Mouse (Mus musculus) forebrain, embryonic 13.5 days (tissue): ENCODE data around the gene Ppp2r5a. TPM values are rescaled to one million over a fixed set of nuclear protein-coding genes. Genes with fewer than 3 reads are reported as not detected.

Experiments
- ATAC-seq: fragments of 200-750 bp; cut with Nextera tagmentation; 2 replicates; pipeline ENCODE4 v1.8.0; 2017
- H3K27ac ChIP-seq: fragments of 300-500 bp; sonication (generic); 2 replicates; pipeline ENCODE4 v1.5.1; 2015; ENCODE audit warnings: inconsistent platforms, mild to moderate bottlenecking, moderate library complexity
- H3K27me3 ChIP-seq: fragments of 300-500 bp; sonication (generic); 2 replicates; pipeline ENCODE4 v1.6.1; 2015; ENCODE audit warnings: mild to moderate bottlenecking, inconsistent platforms
- H3K36me3 ChIP-seq: fragments of 300-500 bp; sonication (generic); 2 replicates; pipeline ENCODE4 v1.6.1; 2015; ENCODE audit warnings: mild to moderate bottlenecking, inconsistent platforms; ENCODE audit not compliant: poor library complexity, severe bottlenecking
- H3K4me1 ChIP-seq: fragments of 300-500 bp; sonication (generic); 2 replicates; pipeline ENCODE4 v1.6.1; 2015; ENCODE audit warnings: inconsistent platforms
- H3K4me2 ChIP-seq: fragments of 300-500 bp; sonication (generic); 2 replicates; pipeline ENCODE4 v1.6.1; 2015; ENCODE audit warnings: inconsistent platforms, mild to moderate bottlenecking, moderate library complexity
- H3K4me3 ChIP-seq: fragments of 300-500 bp; sonication (generic); 2 replicates; pipeline ENCODE4 v1.5.1; 2015; ENCODE audit warnings: mild to moderate bottlenecking, inconsistent platforms
- H3K9ac ChIP-seq: fragments of 300-500 bp; sonication (generic); 2 replicates; pipeline ENCODE4 v1.6.1; 2015; ENCODE audit warnings: mild to moderate bottlenecking, inconsistent platforms
- H3K9me3 ChIP-seq: fragments of 300-500 bp; sonication (generic); replicated peaks from 2 replicates; pipeline ENCODE4 v1.6.1; 2016; ENCODE audit warnings: inconsistent platforms
- WGBS: fragments of 180-500 bp; shearing (Covaris S2); methylation state at CpG from one replicate; pipeline ENCODE4 v1.1.7; 2015; 5-methylcytosine and 5-hydroxymethylcytosine counted together
- polyA plus RNA-seq: library from polyadenylated mRNA; unstranded; fragments of >200 nt; fragmentation: Nextera tagmentation; extraction: Ambion mirVana; gene quantifications from 2 replicates; pipeline ENCODE4 v1.2.1, GENCODE M21; 2015

Gene Ppp2r5a
- polyA plus RNA-seq, 1 experiment from 2014 or later: 6.5 TPM

- Histone ChIP-seq H3K4me1 (peaks cover 20% of the 10 kb centered on the region), H3K9me3 (no peaks in the 10 kb centered on the region), H3K4me3 (peak overlapping the region; percentile 70), H3K36me3 (no peaks in the 10 kb centered on the region), H3K27ac (no peak overlapping the region), H3K9ac (peak overlapping the region; percentile 78; the same call in 1 of the 2 replicates), H3K4me2 (peak overlapping the region; percentile 82), H3K27me3 (peaks cover 3% of the 10 kb centered on the region; the same call in 1 of the 2 replicates)
- ATAC-seq: no peak
- 49% methylated on average over 1 of the region's 1 CpGs for WGBS
These were observed 7.9 kb downstream of the Ppp2r5a start for GRCm38 (mm10) chr1:191395200-191395599.

- no peak overlapping the region; the same call in 1 of the 2 replicates for H3K4me2 ChIP-seq
- H3K27ac ChIP-seq: no peak overlapping the region
- H3K4me1 ChIP-seq: peaks cover 20% of the 10 kb centered on the region
- ATAC-seq: no peak
- WGBS: 72% methylated on average over 2 of the region's 2 CpGs
- H3K9ac ChIP-seq: no peak overlapping the region
- H3K9me3 ChIP-seq: no peaks in the 10 kb centered on the region
- H3K4me3 ChIP-seq: no peak overlapping the region
- H3K27me3 ChIP-seq: peaks cover 3% of the 10 kb centered on the region; the same call in 1 of the 2 replicates
- no peaks in the 10 kb centered on the region for H3K36me3 ChIP-seq
These were observed 8.9 kb downstream of the Ppp2r5a start for GRCm38 (mm10) chr1:191394126-191394525.

GRCm38 (mm10) chr1:191393536-191393935 lies 9.5 kb downstream of the Ppp2r5a start:
- Histone ChIP-seq H3K4me1 (peaks cover 20% of the 10 kb centered on the region), H3K9me3 (no peaks in the 10 kb centered on the region), H3K9ac (no peak overlapping the region), H3K27ac (no peak overlapping the region), H3K4me3 (no peak overlapping the region), H3K27me3 (peaks cover 3% of the 10 kb centered on the region; the same call in 1 of the 2 replicates), H3K36me3 (no peaks in the 10 kb centered on the region), H3K4me2 (no peak overlapping the region)
- WGBS: 90% methylated on average over 3 of the region's 3 CpGs
- no peak for ATAC-seq

GRCm38 (mm10) chr1:191391311-191391710 lies 11.8 kb downstream of the Ppp2r5a start:
- 20% methylated on average over 3 of the region's 3 CpGs for WGBS
- H3K27ac ChIP-seq: no peak overlapping the region
- peak; percentile 70 for ATAC-seq
- peaks cover 3% of the 10 kb centered on the region; the same call in 1 of the 2 replicates for H3K27me3 ChIP-seq
- peaks cover 17% of the 10 kb centered on the region for H3K4me1 ChIP-seq
- H3K36me3 ChIP-seq: no peaks in the 10 kb centered on the region
- H3K9me3 ChIP-seq: no peaks in the 10 kb centered on the region
- no peak overlapping the region for H3K4me2 ChIP-seq
- H3K9ac ChIP-seq: no peak overlapping the region
- H3K4me3 ChIP-seq: no peak overlapping the region

- 92% methylated on average over 10 of the region's 10 CpGs for WGBS
These were observed 18.2 kb downstream of the Ppp2r5a start for GRCm38 (mm10) chr1:191384786-191385430.

GRCm38 (mm10) chr1:191381955-191382736 lies 20.9 kb downstream of the Ppp2r5a start:
- H3K4me2 ChIP-seq: no peak overlapping the region
- H3K4me1 ChIP-seq: no peaks in the 10 kb centered on the region
- WGBS: 86% methylated on average over 11 of the region's 11 CpGs
- no peak overlapping the region for H3K9ac ChIP-seq
- H3K36me3 ChIP-seq: no peaks in the 10 kb centered on the region
- H3K27ac ChIP-seq: no peak overlapping the region
- H3K27me3 ChIP-seq: no peaks in the 10 kb centered on the region
- H3K9me3 ChIP-seq: no peaks in the 10 kb centered on the region
- no peak for ATAC-seq
- no peak overlapping the region for H3K4me3 ChIP-seq

More at GRCm38 (mm10) chr1:191384786-191385430, 18.2 kb downstream of the Ppp2r5a start:
- Histone ChIP-seq H3K4me1 (no peaks in the 10 kb centered on the region), H3K27ac (no peak overlapping the region), H3K27me3 (no peaks in the 10 kb centered on the region), H3K4me2 (no peak overlapping the region), H3K9ac (no peak overlapping the region), H3K36me3 (no peaks in the 10 kb centered on the region), H3K9me3 (no peaks in the 10 kb centered on the region), H3K4me3 (no peak overlapping the region)
- ATAC-seq: no peak

- ATAC-seq: no peak
- Histone ChIP-seq H3K4me3 (no peak overlapping the region), H3K27ac (no peak overlapping the region), H3K9ac (no peak overlapping the region), H3K4me2 (no peak overlapping the region), H3K27me3 (no peaks in the 10 kb centered on the region), H3K4me1 (no peaks in the 10 kb centered on the region), H3K36me3 (no peaks in the 10 kb centered on the region), H3K9me3 (no peaks in the 10 kb centered on the region)
- WGBS: 85% methylated on average over 3 of the region's 3 CpGs
These were observed 22.2 kb downstream of the Ppp2r5a start for GRCm38 (mm10) chr1:191380843-191381242.

GRCm38 (mm10) chr1:191378080-191378479 lies 25.0 kb downstream of the Ppp2r5a start:
- WGBS: 95% methylated on average over 2 of the region's 2 CpGs
- no peak overlapping the region for H3K9ac ChIP-seq
- no peak overlapping the region for H3K4me2 ChIP-seq
- no peak overlapping the region for H3K4me3 ChIP-seq
- H3K36me3 ChIP-seq: no peaks in the 10 kb centered on the region
- H3K9me3 ChIP-seq: no peaks in the 10 kb centered on the region
- H3K4me1 ChIP-seq: no peaks in the 10 kb centered on the region
- ATAC-seq: no peak
- H3K27ac ChIP-seq: no peak overlapping the region
- no peaks in the 10 kb centered on the region for H3K27me3 ChIP-seq

GRCm38 (mm10) chr1:191375644-191375998 lies 27.5 kb downstream of the Ppp2r5a start:
- Histone ChIP-seq H3K27me3 (no peaks in the 10 kb centered on the region), H3K36me3 (no peaks in the 10 kb centered on the region), H3K4me3 (no peak overlapping the region), H3K9ac (no peak overlapping the region), H3K9me3 (no peaks in the 10 kb centered on the region), H3K27ac (no peak overlapping the region), H3K4me1 (no peaks in the 10 kb centered on the region), H3K4me2 (no peak overlapping the region)
- ATAC-seq: no peak
- WGBS: 94% methylated on average over 5 of the region's 5 CpGs

- H3K4me3 ChIP-seq: no peak overlapping the region
- H3K9me3 ChIP-seq: no peaks in the 10 kb centered on the region
- H3K27me3 ChIP-seq: no peaks in the 10 kb centered on the region
- no peak overlapping the region for H3K9ac ChIP-seq
- H3K36me3 ChIP-seq: no peaks in the 10 kb centered on the region
- no peak overlapping the region for H3K27ac ChIP-seq
- no peaks in the 10 kb centered on the region for H3K4me1 ChIP-seq
- no peak overlapping the region for H3K4me2 ChIP-seq
- WGBS: 93% methylated on average over 10 of the region's 10 CpGs
- ATAC-seq: no peak
These were observed 28.0 kb downstream of the Ppp2r5a start for GRCm38 (mm10) chr1:191374993-191375643.

GRCm38 (mm10) chr1:191369140-191369539 lies 33.9 kb downstream of the Ppp2r5a start:
- Histone ChIP-seq H3K9ac (no peak overlapping the region), H3K4me1 (no peaks in the 10 kb centered on the region), H3K4me2 (no peak overlapping the region), H3K9me3 (no peaks in the 10 kb centered on the region), H3K27me3 (no peaks in the 10 kb centered on the region), H3K4me3 (no peak overlapping the region), H3K36me3 (no peaks in the 10 kb centered on the region), H3K27ac (no peak overlapping the region)
- no peak for ATAC-seq

- 93% methylated on average over 4 of the region's 4 CpGs for WGBS
- no peak overlapping the region for H3K4me3 ChIP-seq
These were observed 34.9 kb downstream of the Ppp2r5a start for GRCm38 (mm10) chr1:191368193-191368592.

More at GRCm38 (mm10) chr1:191368193-191368592, 34.9 kb downstream of the Ppp2r5a start:
- H3K9me3 ChIP-seq: no peaks in the 10 kb centered on the region
- no peaks in the 10 kb centered on the region for H3K4me1 ChIP-seq
- H3K27me3 ChIP-seq: no peaks in the 10 kb centered on the region
- H3K36me3 ChIP-seq: no peaks in the 10 kb centered on the region
- no peak overlapping the region for H3K27ac ChIP-seq
- no peak overlapping the region for H3K4me2 ChIP-seq
- no peak overlapping the region for H3K9ac ChIP-seq
- no peak for ATAC-seq
